Mouse (Mus musculus): ENCODE measurements around the gene Mdm2.

GRCm38 (mm10) chr10:117673913-117674312 is 36.6 kb downstream of the Mdm2 start:
- TF ChIP-seq TAL1 (IDR thresholded peaks at IDR 0.05; ENCODE audit: low read length), result no peak
- TF ChIP-seq GATA1 (IDR thresholded peaks at IDR 0.05; ENCODE audit: low read length), result no peak

Data from erythroblast, embryonic 14.5 days (primary cell).